Mouse (Mus musculus): ENCODE results near the gene Hmcn1.
A peak's percentile ranks its signal among the peaks of the same experiment; 100 is the strongest.

- TF ChIP-seq POLR2A (IDR thresholded peaks at IDR 0.05; ENCODE audit: extremely low read depth, insufficient read depth, low read length) (no peak), CTCF (IDR thresholded peaks at IDR 0.05; ENCODE audit: low read depth, low read length) (peak; percentile 33; the same call in 1 of the 2 replicates)
These were observed 41.9 kb upstream of the Hmcn1 start for GRCm38 (mm10) chr1:151034993-151035592.
